Mouse (Mus musculus): ENCODE measurements around the gene Gmds.

Gmds gene

DNA sequence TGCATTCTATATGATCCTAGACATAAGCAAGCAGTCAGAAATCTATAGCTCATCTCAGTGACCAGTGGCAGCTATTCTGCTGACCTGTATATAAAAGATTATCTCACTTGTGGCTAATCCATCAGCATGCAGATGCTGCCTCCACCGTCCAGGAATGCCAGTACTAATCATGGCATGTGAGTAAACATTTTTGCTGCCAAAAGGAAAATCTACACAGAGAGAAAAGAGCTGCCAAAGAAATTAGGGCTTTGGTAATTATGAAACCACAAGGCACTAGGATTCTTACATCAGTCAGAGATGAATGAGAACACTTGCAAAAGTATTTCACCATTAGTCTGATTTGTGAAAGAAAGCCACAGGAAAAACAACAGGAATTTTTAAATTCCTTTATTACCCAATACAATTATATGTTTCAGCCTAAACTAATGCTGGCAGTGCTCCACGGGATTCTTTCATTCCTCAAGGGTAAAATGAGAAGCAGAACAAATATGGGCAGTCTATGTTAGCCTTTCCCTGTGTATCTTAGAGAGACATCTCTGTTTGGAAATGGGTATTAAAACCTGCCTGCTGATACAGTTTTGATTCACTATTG is 71.3 kb downstream of the Gmds start:
- DNase-seq (ENCODE audit: low spot score): no peak

DNA sequence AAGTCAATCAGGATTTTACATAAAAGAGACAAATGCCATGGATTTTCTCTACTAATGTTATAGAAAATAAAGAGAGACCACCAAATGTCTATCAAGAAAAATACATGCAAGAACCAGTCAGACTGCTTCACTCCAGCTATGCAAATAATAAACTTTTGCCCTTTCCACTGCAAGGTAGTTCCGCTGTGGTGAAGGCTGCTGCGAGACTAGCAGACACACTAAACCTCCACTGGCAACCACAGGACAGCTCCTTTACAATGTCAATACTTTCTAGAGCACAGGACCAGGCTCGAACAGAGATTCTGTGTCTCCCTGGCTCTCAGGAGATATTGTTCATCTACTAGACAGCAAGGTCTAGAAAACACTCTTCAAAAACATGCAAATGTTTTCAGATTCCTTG is 71.8 kb downstream of the Gmds start:
- no peak for DNase-seq (ENCODE audit: low spot score)

DNA sequence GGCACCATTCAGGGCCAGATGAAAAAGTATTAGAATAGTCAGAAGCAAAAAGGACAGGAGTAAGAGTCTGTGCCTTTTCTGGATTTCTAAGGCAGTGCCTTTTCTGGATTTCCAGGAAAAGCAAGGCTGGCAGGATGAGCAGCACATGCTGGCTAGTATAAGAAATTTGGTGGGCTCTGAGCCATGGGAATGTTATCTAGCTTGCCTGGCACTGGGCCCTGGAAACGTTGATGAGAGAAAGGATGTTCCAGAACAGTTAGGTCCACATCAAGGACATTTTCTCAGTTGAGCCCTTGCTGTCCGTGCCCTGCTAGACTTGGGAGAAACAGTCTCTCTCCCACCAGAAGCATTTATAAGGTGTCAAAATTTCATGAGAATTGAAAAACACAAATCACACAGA is 82.4 kb downstream of the Gmds start:
- no peak for DNase-seq (ENCODE audit: low spot score)

GRCm38 (mm10) chr13:32252276-32252675 is 86.3 kb downstream of the Gmds start:
- no peak for DNase-seq (ENCODE audit: low spot score)

DNA sequence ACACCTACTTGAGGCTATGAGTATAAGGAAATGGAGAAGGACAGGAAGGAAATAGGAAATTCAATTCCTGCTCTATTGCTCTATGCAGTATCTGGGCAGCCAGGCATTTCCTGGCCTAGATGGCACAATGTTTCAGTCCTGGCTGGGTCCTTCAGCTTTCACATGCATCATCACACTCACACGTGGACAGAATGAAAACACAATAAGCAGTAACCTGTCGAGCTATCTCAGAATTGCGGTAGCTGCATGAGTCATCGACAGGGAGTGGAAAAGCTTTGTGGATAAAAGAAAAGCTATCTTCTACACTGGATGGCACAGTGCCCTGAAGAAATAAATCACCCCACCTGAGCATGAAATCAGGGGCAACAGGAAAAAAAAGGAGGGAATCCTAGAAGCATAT is 96.3 kb downstream of the Gmds start:
- peak; percentile 11 for DNase-seq (ENCODE audit: low spot score)

DNA sequence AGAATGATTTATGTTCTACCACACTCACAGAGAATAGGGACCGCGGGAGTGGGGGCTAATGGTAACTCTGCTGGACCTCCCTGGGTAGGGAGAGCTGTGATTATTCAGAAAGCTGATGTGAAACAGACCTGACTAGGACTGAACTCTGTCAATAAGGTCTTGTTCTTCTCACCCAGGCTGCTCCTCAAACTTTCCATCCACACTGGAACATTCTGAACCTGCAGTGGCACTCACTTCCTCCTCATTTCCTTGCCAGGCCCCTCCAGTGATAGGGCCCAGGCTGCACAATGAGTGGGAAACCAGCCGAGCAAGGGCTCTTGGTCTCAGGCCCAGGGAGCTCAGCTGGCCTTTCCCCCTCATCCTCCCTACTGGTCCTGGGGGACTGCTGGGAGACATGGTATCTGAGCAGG is 102.3 kb downstream of the Gmds start:
- DNase-seq (ENCODE audit: low spot score): no peak

DNA sequence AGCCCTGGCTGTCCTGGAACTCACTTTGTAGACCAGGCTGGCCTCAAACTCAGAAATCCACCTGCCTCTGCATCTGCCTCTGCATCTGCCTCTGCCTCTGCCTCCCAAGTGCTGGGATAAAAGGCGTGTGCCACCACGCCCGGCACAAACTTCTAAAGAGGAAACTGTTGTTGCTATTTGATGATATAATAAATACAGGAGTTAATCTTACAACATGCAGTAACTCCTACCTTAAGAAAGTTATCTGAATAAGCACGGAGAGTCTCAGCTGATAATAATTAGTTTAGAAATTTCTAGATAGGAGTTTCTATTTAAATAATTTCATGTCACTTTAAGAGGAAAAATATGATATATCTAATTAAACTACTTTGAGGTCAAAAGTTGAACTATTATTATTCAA is 103.5 kb downstream of the Gmds start:
- DNase-seq (ENCODE audit: low spot score): no peak

GRCm38 (mm10) chr13:32234019-32234418 is 104.5 kb downstream of the Gmds start:
- no peak for DNase-seq (ENCODE audit: low spot score)

- no peak for DNase-seq (ENCODE audit: low spot score)
Measured at GRCm38 (mm10) chr13:32232391-32232790, 106.1 kb downstream of the Gmds start.

DNA sequence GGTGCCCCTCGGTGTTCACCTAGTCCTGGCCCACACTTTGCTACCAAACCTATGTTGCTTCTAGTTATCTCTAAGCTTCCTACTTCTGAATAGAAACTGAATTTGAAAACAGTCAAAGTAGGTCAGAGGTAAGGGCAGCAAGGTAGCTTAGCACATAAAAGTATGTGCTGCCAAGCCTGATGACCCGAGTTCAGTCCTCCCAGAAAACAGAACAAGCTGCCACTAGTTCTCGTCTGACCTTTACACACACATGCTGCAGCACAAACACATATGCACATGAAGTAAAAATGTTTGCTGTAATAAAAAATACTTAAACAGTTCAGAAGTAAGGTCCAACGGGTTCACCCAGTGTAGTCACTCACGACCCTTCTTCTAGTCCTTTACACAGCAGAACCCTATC is 106.6 kb downstream of the Gmds start:
- no peak for DNase-seq (ENCODE audit: low spot score)

GRCm38 (mm10) chr13:32227874-32228562 is 110.5 kb downstream of the Gmds start:
- DNase-seq (ENCODE audit: low spot score): no peak

DNA sequence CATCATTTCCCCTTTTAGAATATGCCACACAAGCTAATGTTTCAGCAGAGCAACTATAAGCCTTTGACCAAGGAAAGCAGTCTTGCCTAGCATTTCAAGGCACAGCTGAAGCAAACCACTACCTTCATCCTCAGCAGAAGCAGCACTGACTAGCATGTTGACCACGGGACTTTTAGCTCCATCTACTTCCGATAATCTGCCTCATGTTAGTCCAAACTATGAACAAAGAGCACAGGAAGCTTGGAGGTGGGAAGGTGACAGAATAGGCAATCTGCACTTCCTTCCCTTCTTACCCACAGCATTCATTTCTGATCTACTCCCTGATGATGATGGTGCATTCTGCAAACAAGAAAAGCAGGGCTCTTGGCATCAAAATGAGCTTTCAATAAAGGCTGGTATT is 120.9 kb downstream of the Gmds start:
- DNase-seq (ENCODE audit: low spot score): no peak

- DNase-seq (ENCODE audit: low spot score): no peak
Measured at GRCm38 (mm10) chr13:32213702-32214452, 124.7 kb downstream of the Gmds start.

- DNase-seq (ENCODE audit: low spot score): no peak
Measured at GRCm38 (mm10) chr13:32212125-32212524, 126.4 kb downstream of the Gmds start.

DNA sequence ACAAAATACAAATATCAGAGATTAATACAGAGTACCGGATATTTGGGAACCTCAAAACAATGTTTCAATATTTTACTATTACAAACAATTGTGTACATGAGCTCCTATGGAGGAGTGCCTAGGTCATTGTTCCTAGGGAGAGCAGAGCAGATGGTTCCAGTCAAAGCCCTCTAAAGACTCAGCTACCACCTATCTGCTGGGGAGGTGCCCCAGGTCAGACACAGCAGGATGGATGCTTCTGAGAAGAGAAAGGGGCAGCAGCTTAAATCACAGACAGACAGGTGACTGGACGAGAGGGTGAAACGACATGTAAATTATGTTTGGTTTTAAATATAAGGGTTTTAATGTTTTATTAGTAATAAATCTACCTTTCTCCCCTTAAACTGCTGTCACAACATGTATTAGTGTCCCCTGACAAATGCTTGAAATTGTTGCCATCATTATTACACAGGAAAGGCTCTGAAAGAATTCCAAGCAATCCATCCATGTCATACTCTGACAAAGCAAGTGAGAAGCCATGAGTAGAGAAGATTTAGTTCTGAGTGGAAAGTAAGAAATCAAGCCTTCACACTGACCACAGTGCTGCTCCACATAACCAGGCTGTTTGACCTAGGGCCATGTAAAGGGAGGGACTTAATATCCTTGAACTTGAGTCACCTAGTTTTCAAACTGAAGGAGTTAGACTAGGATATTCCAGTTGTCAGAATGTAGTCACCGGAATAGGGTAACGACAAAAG is 131.2 kb downstream of the Gmds start:
- no peak for DNase-seq (ENCODE audit: low spot score)

DNA sequence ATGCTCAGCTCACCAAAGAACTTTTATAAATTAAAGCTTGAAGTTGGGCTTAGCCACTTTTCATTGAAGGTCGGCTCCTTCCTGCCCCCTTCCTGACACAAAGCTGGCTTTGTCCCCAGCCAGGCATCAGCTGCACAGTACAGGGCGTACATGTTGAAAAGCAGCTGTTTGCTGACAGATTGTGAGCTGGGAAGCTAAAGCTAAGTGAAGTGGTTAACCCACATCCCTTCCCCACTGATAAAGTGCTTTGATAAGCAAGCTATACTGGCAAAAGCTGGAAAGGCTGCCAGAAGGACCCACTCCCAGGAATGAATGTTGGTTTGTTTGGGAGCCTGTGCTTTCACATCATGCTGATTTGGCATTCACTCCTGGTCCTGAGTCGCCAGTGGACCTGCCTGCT is 158.6 kb downstream of the Gmds start:
- DNase-seq (ENCODE audit: low spot score): no peak

GRCm38 (mm10) chr13:32178682-32179081 is 159.9 kb downstream of the Gmds start:
- DNase-seq (ENCODE audit: low spot score): no peak

GRCm38 (mm10) chr13:32177852-32178453 is 160.6 kb downstream of the Gmds start:
- DNase-seq (ENCODE audit: low spot score): no peak

DNA sequence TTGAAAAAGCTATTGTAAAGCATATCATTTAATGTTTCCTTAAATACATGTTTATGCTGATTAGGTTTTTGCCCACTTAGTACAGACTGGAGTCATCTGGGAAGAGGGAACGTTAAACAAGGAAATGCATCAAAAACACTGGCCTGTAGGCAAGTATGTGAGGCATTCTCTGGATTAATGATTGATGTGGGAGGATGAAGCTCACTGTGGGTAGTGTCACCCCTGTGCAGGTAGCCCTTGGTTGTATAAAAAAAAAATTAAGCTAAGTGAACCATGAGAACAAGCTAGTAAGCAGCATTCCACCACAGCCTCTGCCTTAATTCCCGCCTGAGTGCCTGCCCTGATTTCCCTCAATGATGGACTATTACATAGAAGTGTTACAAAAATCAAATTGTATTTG is 163.5 kb downstream of the Gmds start:
- DNase-seq (ENCODE audit: low spot score): no peak

GRCm38 (mm10) chr13:32169173-32169572 is 169.4 kb downstream of the Gmds start:
- DNase-seq (ENCODE audit: low spot score): no peak

DNA sequence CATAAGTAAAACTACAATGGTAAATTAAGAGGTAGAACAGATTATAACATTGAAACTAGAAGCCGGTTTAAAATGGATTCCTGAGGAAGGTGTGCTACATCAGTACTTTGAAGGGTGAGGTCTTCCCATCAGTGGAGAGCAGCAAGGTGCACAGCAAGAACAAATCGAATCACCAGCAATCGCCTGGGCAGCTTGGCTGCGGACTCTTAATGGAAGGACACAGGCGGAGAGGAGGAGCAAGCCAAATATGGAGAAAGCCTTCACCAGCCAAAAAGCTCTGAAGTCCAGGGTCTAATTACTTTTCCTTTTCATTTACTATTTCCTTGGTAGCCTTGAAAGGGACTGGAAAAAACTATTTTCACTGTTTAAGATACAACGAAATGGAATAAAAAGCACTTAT is 170.7 kb downstream of the Gmds start:
- DNase-seq (ENCODE audit: low spot score): no peak

- DNase-seq (ENCODE audit: low spot score): no peak
Measured at GRCm38 (mm10) chr13:32165581-32165980, 173.0 kb downstream of the Gmds start.

Data from urinary bladder, postnatal 25 days (tissue).